Mouse (Mus musculus): ENCODE measurements around the gene Gm38431. TPM values are rescaled to one million over a fixed set of nuclear protein-coding genes. Genes with fewer than 3 reads are reported as not detected.

The Gm38431 gene
- total and polyA plus RNA-seq, 2 experiments from 2014 or later, result 0.38 to 5.8 TPM

GRCm38 (mm10) chr9:21113751-21114150 is 22.0 kb upstream of the Gm38431 start:
- Histone ChIP-seq H3K27me3 (ENCODE audit: insufficient read depth, low read length) (no peaks in the 10 kb centered on the region), H3K27ac (ENCODE audit: low read depth, low read length) (no peak overlapping the region), H3K9me3 (ENCODE audit: low read length) (no peaks in the 10 kb centered on the region), H3K4me2 (ENCODE audit: low read depth, low read length, poor library complexity, severe bottlenecking) (no peak overlapping the region), H3K36me3 (ENCODE audit: insufficient read depth, low read length) (peaks cover 17% of the 10 kb centered on the region), H3K4me1 (ENCODE audit: insufficient read depth, low read length) (no peaks in the 10 kb centered on the region), H3K4me3 (ENCODE audit: low read depth, low read length) (no peak overlapping the region), H3K9ac (replicated peaks; ENCODE audit: low read length, poor library complexity, severe bottlenecking) (no peak overlapping the region)
- WGBS, result 86% methylated on average over 6 of the region's 6 CpGs
- no peak for TF ChIP-seq CTCF (IDR thresholded peaks at IDR 0.05)
- DNase-seq (ENCODE audit: low spot score) (no peak), ATAC-seq (ENCODE audit: low FRiP score) (no peak)

GRCm38 (mm10) chr9:21107607-21108237 is 15.9 kb upstream of the Gm38431 start:
- 44% methylated on average over 23 of the region's 23 CpGs for WGBS
- ATAC-seq (ENCODE audit: low FRiP score), result no peak
- H3K9me3 ChIP-seq (ENCODE audit: low read length), result no peaks in the 10 kb centered on the region
- H3K4me3 ChIP-seq (ENCODE audit: low read depth, low read length), result no peak overlapping the region
- no peak overlapping the region for H3K9ac ChIP-seq (replicated peaks; ENCODE audit: low read length, poor library complexity, severe bottlenecking)
- H3K4me1 ChIP-seq (ENCODE audit: insufficient read depth, low read length), result no peaks in the 10 kb centered on the region
- DNase-seq (ENCODE audit: low spot score), result no peak
- H3K4me2 ChIP-seq (ENCODE audit: low read depth, low read length, poor library complexity, severe bottlenecking), result no peak overlapping the region
- TF ChIP-seq CTCF (IDR thresholded peaks at IDR 0.05), result no peak
- H3K27ac ChIP-seq (ENCODE audit: low read depth, low read length), result no peak overlapping the region
- H3K36me3 ChIP-seq (ENCODE audit: insufficient read depth, low read length), result peaks cover 9% of the 10 kb centered on the region
- H3K27me3 ChIP-seq (ENCODE audit: insufficient read depth, low read length), result no peaks in the 10 kb centered on the region

GRCm38 (mm10) chr9:21105760-21106564 is 14.2 kb upstream of the Gm38431 start:
- ATAC-seq (ENCODE audit: low FRiP score) (no peak), DNase-seq (ENCODE audit: low spot score) (no peak)
- Histone ChIP-seq H3K9ac (replicated peaks; ENCODE audit: low read length, poor library complexity, severe bottlenecking) (no peak overlapping the region), H3K36me3 (ENCODE audit: insufficient read depth, low read length) (peaks cover 9% of the 10 kb centered on the region), H3K4me1 (ENCODE audit: insufficient read depth, low read length) (no peaks in the 10 kb centered on the region), H3K4me2 (ENCODE audit: low read depth, low read length, poor library complexity, severe bottlenecking) (no peak overlapping the region), H3K9me3 (ENCODE audit: low read length) (no peaks in the 10 kb centered on the region), H3K27ac (ENCODE audit: low read depth, low read length) (no peak overlapping the region), H3K4me3 (ENCODE audit: low read depth, low read length) (no peak overlapping the region), H3K27me3 (ENCODE audit: insufficient read depth, low read length) (no peaks in the 10 kb centered on the region)
- TF ChIP-seq CTCF (IDR thresholded peaks at IDR 0.05), result no peak
- 81% methylated on average over 5 of the region's 5 CpGs for WGBS

GRCm38 (mm10) chr9:21104814-21105213 is 13.0 kb upstream of the Gm38431 start:
- H3K27ac ChIP-seq (ENCODE audit: low read depth, low read length), result no peak overlapping the region
- peaks cover 7% of the 10 kb centered on the region for H3K36me3 ChIP-seq (ENCODE audit: insufficient read depth, low read length)
- no peaks in the 10 kb centered on the region for H3K4me1 ChIP-seq (ENCODE audit: insufficient read depth, low read length)
- WGBS, result 84% methylated on average over 6 of the region's 6 CpGs
- ATAC-seq (ENCODE audit: low FRiP score) (no peak), DNase-seq (ENCODE audit: low spot score) (no peak)
- H3K4me3 ChIP-seq (ENCODE audit: low read depth, low read length), result no peak overlapping the region
- no peaks in the 10 kb centered on the region for H3K27me3 ChIP-seq (ENCODE audit: insufficient read depth, low read length)
- TF ChIP-seq CTCF (IDR thresholded peaks at IDR 0.05), result no peak
- no peak overlapping the region for H3K9ac ChIP-seq (replicated peaks; ENCODE audit: low read length, poor library complexity, severe bottlenecking)
- no peaks in the 10 kb centered on the region for H3K9me3 ChIP-seq (ENCODE audit: low read length)
- H3K4me2 ChIP-seq (ENCODE audit: low read depth, low read length, poor library complexity, severe bottlenecking), result no peak overlapping the region

GRCm38 (mm10) chr9:21102076-21102475 is 10.3 kb upstream of the Gm38431 start:
- H3K36me3 ChIP-seq (ENCODE audit: insufficient read depth, low read length), result no peaks in the 10 kb centered on the region
- no peak overlapping the region for H3K4me3 ChIP-seq (ENCODE audit: low read depth, low read length)
- H3K27me3 ChIP-seq (ENCODE audit: insufficient read depth, low read length), result no peaks in the 10 kb centered on the region
- 97% methylated on average over 2 of the region's 2 CpGs for WGBS
- no peak for DNase-seq (ENCODE audit: low spot score)
- H3K9ac ChIP-seq (replicated peaks; ENCODE audit: low read length, poor library complexity, severe bottlenecking), result no peak overlapping the region
- no peak overlapping the region for H3K27ac ChIP-seq (ENCODE audit: low read depth, low read length)
- no peak for ATAC-seq (ENCODE audit: low FRiP score)
- H3K4me1 ChIP-seq (ENCODE audit: insufficient read depth, low read length), result no peaks in the 10 kb centered on the region
- no peak overlapping the region for H3K4me2 ChIP-seq (ENCODE audit: low read depth, low read length, poor library complexity, severe bottlenecking)
- TF ChIP-seq CTCF (IDR thresholded peaks at IDR 0.05), result no peak
- no peaks in the 10 kb centered on the region for H3K9me3 ChIP-seq (ENCODE audit: low read length)

GRCm38 (mm10) chr9:21100447-21101161 is 8.8 kb upstream of the Gm38431 start:
- no peaks in the 10 kb centered on the region for H3K9me3 ChIP-seq (ENCODE audit: low read length)
- no peak for ATAC-seq (ENCODE audit: low FRiP score)
- H3K9ac ChIP-seq (replicated peaks; ENCODE audit: low read length, poor library complexity, severe bottlenecking), result no peak overlapping the region
- no peak overlapping the region for H3K27ac ChIP-seq (ENCODE audit: low read depth, low read length)
- no peak overlapping the region for H3K4me2 ChIP-seq (ENCODE audit: low read depth, low read length, poor library complexity, severe bottlenecking)
- no peaks in the 10 kb centered on the region for H3K36me3 ChIP-seq (ENCODE audit: insufficient read depth, low read length)
- no peaks in the 10 kb centered on the region for H3K27me3 ChIP-seq (ENCODE audit: insufficient read depth, low read length)
- H3K4me3 ChIP-seq (ENCODE audit: low read depth, low read length), result no peak overlapping the region
- no peak for DNase-seq (ENCODE audit: low spot score)
- 29% methylated on average over 15 of the region's 15 CpGs for WGBS
- no peaks in the 10 kb centered on the region for H3K4me1 ChIP-seq (ENCODE audit: insufficient read depth, low read length)
- TF ChIP-seq CTCF (IDR thresholded peaks at IDR 0.05), result no peak
